Mouse (Mus musculus) liver, embryonic 14.5 days (tissue): ENCODE measurements at regions not wholly inside any gene's neighbourhood (a gene's known extent, or its start where the extent isn't known, plus 50 kb on each side); places are given as distances from the start of the nearest gene placed in this dataset.

Source experiments
- CTCF ChIP-seq: IDR thresholded peaks from 2 replicates; pipeline ENCODE4 v1.5.1; 2016; ENCODE audit warnings: antibody characterized with exemption, low read depth, control low read depth
- EP300 ChIP-seq: IDR thresholded peaks from 2 replicates; pipeline ENCODE4 v1.6.1; 2016; ENCODE audit warnings: antibody characterized with exemption, low read depth

DNA sequence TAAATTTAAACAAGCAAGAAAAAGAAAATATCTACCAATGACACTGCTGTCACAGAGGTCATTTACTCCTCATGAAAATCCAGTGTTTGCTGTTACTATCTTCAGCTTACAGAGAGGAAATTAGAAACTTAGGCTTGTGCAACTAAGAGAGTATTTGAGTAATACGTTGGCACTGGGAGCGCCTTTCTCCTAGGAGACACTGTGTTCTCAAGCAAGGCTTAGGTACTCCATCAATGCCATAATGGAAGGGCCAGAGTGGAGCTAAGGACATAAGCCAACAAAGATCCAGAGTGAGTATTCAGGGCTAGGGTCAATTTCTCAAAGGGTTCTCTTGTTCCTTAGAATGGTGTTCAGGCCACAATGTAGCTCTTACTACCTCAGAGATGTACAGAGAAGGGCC is 294.4 kb upstream of the Klf6 start:
- TF ChIP-seq CTCF (no peak), EP300 (no peak)
